Mouse (Mus musculus): ENCODE data around the gene Rps12-ps3. TPM values are rescaled to one million over a fixed set of nuclear protein-coding genes. Genes with fewer than 3 reads are reported as not detected.

Rps12-ps3 gene
- polyA plus RNA-seq, 1 experiment: 1,993 TPM

GRCm38 (mm10) chr19:59349329-59349960, 27.4 kb downstream of the Rps12-ps3 start:
- no peak overlapping the region for H3K4me3 ChIP-seq (replicated peaks; ENCODE audit: extremely low read depth, low read depth, low read length)
- no peaks in the 10 kb centered on the region for H3K4me1 ChIP-seq (ENCODE audit: control insufficient read depth, insufficient read depth, low read length)
- 92% methylated on average over 6 of the region's 6 CpGs for WGBS
- no peak for DNase-seq
- TF ChIP-seq CTCF (IDR thresholded peaks at IDR 0.05; ENCODE audit: insufficient read depth, low read length) (no peak), POLR2A (IDR thresholded peaks at IDR 0.05; ENCODE audit: borderline replicate concordance, extremely low read depth, low read depth, low read length) (no peak)

- 64% methylated on average over 7 of the region's 7 CpGs for WGBS
- no peak for DNase-seq
- no peaks in the 10 kb centered on the region for H3K4me1 ChIP-seq (ENCODE audit: control insufficient read depth, insufficient read depth, low read length)
- TF ChIP-seq CTCF (IDR thresholded peaks at IDR 0.05; ENCODE audit: insufficient read depth, low read length): no peak
- no peak for TF ChIP-seq POLR2A (IDR thresholded peaks at IDR 0.05; ENCODE audit: borderline replicate concordance, extremely low read depth, low read depth, low read length)
- H3K4me3 ChIP-seq (replicated peaks; ENCODE audit: extremely low read depth, low read depth, low read length): no peak overlapping the region
These were observed 28.3 kb downstream of the Rps12-ps3 start for GRCm38 (mm10) chr19:59350273-59350903.

- no peak for DNase-seq
- 63% methylated on average over 15 of the region's 15 CpGs for WGBS
- Histone ChIP-seq H3K4me3 (replicated peaks; ENCODE audit: extremely low read depth, low read depth, low read length) (no peak overlapping the region), H3K4me1 (ENCODE audit: control insufficient read depth, insufficient read depth, low read length) (no peaks in the 10 kb centered on the region)
- TF ChIP-seq POLR2A (IDR thresholded peaks at IDR 0.05; ENCODE audit: borderline replicate concordance, extremely low read depth, low read depth, low read length) (no peak), CTCF (IDR thresholded peaks at IDR 0.05; ENCODE audit: insufficient read depth, low read length) (no peak)
These were observed 29.2 kb downstream of the Rps12-ps3 start for GRCm38 (mm10) chr19:59351151-59351889.

- no peaks in the 10 kb centered on the region for H3K4me1 ChIP-seq (ENCODE audit: control insufficient read depth, insufficient read depth, low read length)
- DNase-seq: no peak
- TF ChIP-seq POLR2A (IDR thresholded peaks at IDR 0.05; ENCODE audit: borderline replicate concordance, extremely low read depth, low read depth, low read length): no peak
- TF ChIP-seq CTCF (IDR thresholded peaks at IDR 0.05; ENCODE audit: insufficient read depth, low read length): no peak
- H3K4me3 ChIP-seq (replicated peaks; ENCODE audit: extremely low read depth, low read depth, low read length): no peak overlapping the region
- WGBS: 39% methylated on average over 3 of the region's 3 CpGs
These were observed 30.7 kb downstream of the Rps12-ps3 start for GRCm38 (mm10) chr19:59352760-59353159.

GRCm38 (mm10) chr19:59354906-59355305, 32.8 kb downstream of the Rps12-ps3 start:
- no peak for DNase-seq
- TF ChIP-seq CTCF (IDR thresholded peaks at IDR 0.05; ENCODE audit: insufficient read depth, low read length) (no peak), POLR2A (IDR thresholded peaks at IDR 0.05; ENCODE audit: borderline replicate concordance, extremely low read depth, low read depth, low read length) (no peak)
- 51% methylated on average over 2 of the region's 2 CpGs for WGBS
- Histone ChIP-seq H3K4me3 (replicated peaks; ENCODE audit: extremely low read depth, low read depth, low read length) (no peak overlapping the region), H3K4me1 (ENCODE audit: control insufficient read depth, insufficient read depth, low read length) (no peaks in the 10 kb centered on the region)

- TF ChIP-seq POLR2A (IDR thresholded peaks at IDR 0.05; ENCODE audit: borderline replicate concordance, extremely low read depth, low read depth, low read length): no peak
- TF ChIP-seq CTCF (IDR thresholded peaks at IDR 0.05; ENCODE audit: insufficient read depth, low read length): no peak
- Histone ChIP-seq H3K4me1 (ENCODE audit: control insufficient read depth, insufficient read depth, low read length) (no peaks in the 10 kb centered on the region), H3K4me3 (replicated peaks; ENCODE audit: extremely low read depth, low read depth, low read length) (no peak overlapping the region)
- 71% methylated on average over 3 of the region's 3 CpGs for WGBS
- DNase-seq: no peak
These were observed 34.3 kb downstream of the Rps12-ps3 start for GRCm38 (mm10) chr19:59356388-59356787.

- Histone ChIP-seq H3K4me3 (replicated peaks; ENCODE audit: extremely low read depth, low read depth, low read length) (no peak overlapping the region), H3K4me1 (ENCODE audit: control insufficient read depth, insufficient read depth, low read length) (no peaks in the 10 kb centered on the region)
- DNase-seq: no peak
- 59% methylated on average over 14 of the region's 14 CpGs for WGBS
- TF ChIP-seq POLR2A (IDR thresholded peaks at IDR 0.05; ENCODE audit: borderline replicate concordance, extremely low read depth, low read depth, low read length) (no peak), CTCF (IDR thresholded peaks at IDR 0.05; ENCODE audit: insufficient read depth, low read length) (no peak)
These were observed 34.9 kb downstream of the Rps12-ps3 start for GRCm38 (mm10) chr19:59356843-59357595.

- no peaks in the 10 kb centered on the region for H3K4me1 ChIP-seq (ENCODE audit: control insufficient read depth, insufficient read depth, low read length)
- no peak for TF ChIP-seq CTCF (IDR thresholded peaks at IDR 0.05; ENCODE audit: insufficient read depth, low read length)
- no peak for TF ChIP-seq POLR2A (IDR thresholded peaks at IDR 0.05; ENCODE audit: borderline replicate concordance, extremely low read depth, low read depth, low read length)
- H3K4me3 ChIP-seq (replicated peaks; ENCODE audit: extremely low read depth, low read depth, low read length): no peak overlapping the region
- no peak for DNase-seq
- 80% methylated on average over 4 of the region's 4 CpGs for WGBS
These were observed 35.8 kb downstream of the Rps12-ps3 start for GRCm38 (mm10) chr19:59357878-59358277.

GRCm38 (mm10) chr19:59359202-59359601, 37.1 kb downstream of the Rps12-ps3 start:
- WGBS: 21% methylated on average over 4 of the region's 4 CpGs

More at GRCm38 (mm10) chr19:59359202-59359601, 37.1 kb downstream of the Rps12-ps3 start:
- no peak for DNase-seq
- no peaks in the 10 kb centered on the region for H3K4me1 ChIP-seq (ENCODE audit: control insufficient read depth, insufficient read depth, low read length)
- H3K4me3 ChIP-seq (replicated peaks; ENCODE audit: extremely low read depth, low read depth, low read length): no peak overlapping the region
- no peak for TF ChIP-seq CTCF (IDR thresholded peaks at IDR 0.05; ENCODE audit: insufficient read depth, low read length)
- no peak for TF ChIP-seq POLR2A (IDR thresholded peaks at IDR 0.05; ENCODE audit: borderline replicate concordance, extremely low read depth, low read depth, low read length)

All from lung, adult 2 months (tissue).